9 mouse cellular contexts compared by ENCODE assay signal in genomic region chr1:77461877-77462615, GRCm38 (mm10). TPM values are rescaled to one million over a fixed set of nuclear protein-coding genes. Genes with fewer than 3 reads are reported as not detected.
DNase-seq lines count a peak whose midpoint lies in the region; ATAC-seq lines count a peak whose summit lies in the region.
"Had no signal": no experiment of that assay in that cellular context is flagged by ENCODE, and none has a peak within 500 bp of the region (broad histone marks: within the 10 kb centered on the region; RNA-seq: fewer than 3 reads in every experiment).

No protein-coding gene starts in this region.

- H3K27ac ChIP-seq in embryonic facial prominence, embryonic 15.5 days (replicated peaks): peak overlapping the region; percentile 55; the same call in 1 of the 2 replicates

- H3K4me2 ChIP-seq in embryonic facial prominence, embryonic 15.5 days (replicated peaks): no peak overlapping the region

- WGBS in embryonic facial prominence, embryonic 15.5 days: 30% methylated on average over 3 of the region's 3 CpGs

- H3K9me3 ChIP-seq in embryonic facial prominence, embryonic 15.5 days (replicated peaks): no peaks in the 10 kb centered on the region

- H3K36me3 ChIP-seq in embryonic facial prominence, embryonic 15.5 days: no peaks in the 10 kb centered on the region

- H3K27me3 ChIP-seq in embryonic facial prominence, embryonic 15.5 days: no peaks in the 10 kb centered on the region

- H3K4me3 ChIP-seq in embryonic facial prominence, embryonic 15.5 days (replicated peaks): no peak overlapping the region

- peaks cover 18% of the 10 kb centered on the region for H3K4me1 ChIP-seq in embryonic facial prominence, embryonic 15.5 days

- intact Hi-C loops in left cerebral cortex, postnatal 36 days (cut with DNase I): no loop called here
- intact Hi-C loops in heart, postnatal 10 days (cut with DNase I): loop anchor here (2.0 kb wide), 1 partner anchor 53 kb away; the partner anchor contains the start of gene Epha4

- DNase-seq in left cerebral cortex, adult 18-20 months (ENCODE audit: low spot score in 2 of 2): peak; percentile 52 to 59
- no peak for DNase-seq in left cerebral cortex, postnatal 36 days (ENCODE audit: low spot score in 2 of 2)
- peak; percentile 38 to 43 for DNase-seq in heart, postnatal 10 days
- no peak for DNase-seq in Muller cell, postnatal 12 days (ENCODE audit: inconsistent ontology term)
- no peak for DNase-seq in c-Kit-positive CD71-positive TER-119-positive erythroid progenitor cells, embryonic 14.5 days (ENCODE audit: low spot score)
- no peak for DNase-seq in kidney, postnatal 10 days

- no peak overlapping the region for H3K9ac ChIP-seq in embryonic facial prominence, embryonic 15.5 days

- no peak for ATAC-seq in embryonic facial prominence, embryonic 15.5 days (ENCODE audit: insufficient number of reproducible peaks, low FRiP score, low TSS enrichment, low read depth)
- peak; percentile 40 for ATAC-seq in megakaryocyte progenitor cell, adult 5-6 weeks (replicated peaks; ENCODE audit: poor library complexity)
- ATAC-seq: inflammation-experienced regulatory T-cells, adult 6 months had no signal

RNA-seq across cellular contexts. Expression of gene Epha4, which starts 52.8 kb away (rescaled TPM):
- total RNA-seq in left cerebral cortex, adult 18-20 months (2021): 100 to 1,000 TPM; 148 to 151 TPM
- 100 to 1,000 TPM; 173 to 182 TPM for total RNA-seq in left cerebral cortex, postnatal 36 days (2021)
- 36.8 and 38.2 TPM in 2 replicates for polyA plus RNA-seq in embryonic facial prominence, embryonic 15.5 days (2015; fragmentation: Nextera tagmentation; extraction: Ambion mirVana)
- total RNA-seq in heart, postnatal 10 days (2021): 10 to 100 TPM; 19.3 to 24.0 TPM
- total RNA-seq in megakaryocyte progenitor cell, adult 5-6 weeks (2015): 0.07 TPM in 1 of 2 replicates, not detected in the other
- total RNA-seq in megakaryocyte progenitor cell, adult 5-6 weeks (2017): 1.0 TPM in 1 of 2 replicates, not detected in the other

Comparison
In these comparisons a context has a peak if more than half of its experiments do, and no peak if none do; other contexts are left out.
1. DNase-seq: peak in left cerebral cortex, adult 18-20 months (2 of 2) and heart, postnatal 10 days (2 of 2); none in left cerebral cortex, postnatal 36 days (0 of 2), Muller cell, postnatal 12 days (single experiment), c-Kit-positive CD71-positive TER-119-positive erythroid progenitor cells, embryonic 14.5 days (single experiment) and kidney, postnatal 10 days (single experiment).
2. RNA of gene Epha4, which starts 52.8 kb away (total RNA-seq): 173 to 182 TPM in left cerebral cortex, postnatal 36 days, 148 to 151 TPM in left cerebral cortex, adult 18-20 months and 19.3 to 24.0 TPM in heart, postnatal 10 days; 0.07 to 1.0 TPM in megakaryocyte progenitor cell, adult 5-6 weeks; every median in the first group is over 4 times any median in the second.